Mouse (Mus musculus) lung, embryonic 14.5 days (tissue): ENCODE data around the gene Defb36. TPM values are rescaled to one million over a fixed set of nuclear protein-coding genes. Genes with fewer than 3 reads are reported as not detected.

Experiments used
- ATAC-seq: fragments of 200-750 bp; cut with Nextera tagmentation; 2 replicates; pipeline ENCODE4 v1.8.0; 2017; ENCODE audit warnings: mild to moderate bottlenecking, moderate TSS enrichment, moderate library complexity; ENCODE audit not compliant: insufficient read depth
- DNase-seq: peaks from one replicate; pipeline ENCODE4 v3.0.0-alpha.2; 2015
- H3K27ac ChIP-seq: fragments of 300-500 bp; sonication (generic); 2 replicates; pipeline ENCODE4 v1.5.1; 2014; ENCODE audit warnings: low read depth, mild to moderate bottlenecking, moderate library complexity
- H3K27me3 ChIP-seq: fragments of 300-500 bp; sonication (generic); 2 replicates; pipeline ENCODE4 v1.6.1; 2014; ENCODE audit warnings: low read length, control low read depth; ENCODE audit not compliant: insufficient read depth
- H3K36me3 ChIP-seq: fragments of 300-500 bp; sonication (generic); 2 replicates; pipeline ENCODE4 v1.6.1; 2014; ENCODE audit warnings: control low read depth; ENCODE audit not compliant: insufficient read depth
- H3K4me1 ChIP-seq: fragments of 300-500 bp; sonication (generic); 2 replicates; pipeline ENCODE4 v1.6.1; 2014; ENCODE audit warnings: antibody characterized with exemption, control low read depth; ENCODE audit not compliant: insufficient read depth
- H3K4me2 ChIP-seq: fragments of 300-500 bp; sonication (generic); 2 replicates; pipeline ENCODE4 v1.6.1; 2014; ENCODE audit warnings: mild to moderate bottlenecking
- H3K4me3 ChIP-seq: fragments of 300-500 bp; sonication (generic); 2 replicates; pipeline ENCODE4 v1.5.1; 2014; ENCODE audit warnings: low read depth, low read length
- H3K9ac ChIP-seq: fragments of 300-500 bp; sonication (generic); 2 replicates; pipeline ENCODE4 v1.6.1; 2014
- H3K9me3 ChIP-seq: fragments of 300-500 bp; sonication (generic); 2 replicates; pipeline ENCODE4 v1.6.1; 2016; ENCODE audit warnings: low read depth, low read length, control low read depth
- CTCF ChIP-seq: IDR thresholded peaks from 2 replicates; pipeline ENCODE4 v1.5.1; 2016; ENCODE audit warnings: antibody characterized with exemption, low read depth
- WGBS: fragments of 180-500 bp; shearing (Covaris S2); extraction: QIAGEN DNeasy Blood & Tissue Kit; methylation state at CpG from one replicate; pipeline ENCODE4 v1.1.7; 2014; 5-methylcytosine and 5-hydroxymethylcytosine counted together
- polyA plus RNA-seq: library from polyadenylated mRNA; unstranded; fragments of >200 nt; fragmentation: Nextera tagmentation; extraction: Ambion mirVana; gene quantifications from 2 replicates; pipeline ENCODE4 v1.2.1, GENCODE M21; 2014

The Defb36 gene
- polyA plus RNA-seq, 1 experiment from 2014 or later = not detected

DNA sequence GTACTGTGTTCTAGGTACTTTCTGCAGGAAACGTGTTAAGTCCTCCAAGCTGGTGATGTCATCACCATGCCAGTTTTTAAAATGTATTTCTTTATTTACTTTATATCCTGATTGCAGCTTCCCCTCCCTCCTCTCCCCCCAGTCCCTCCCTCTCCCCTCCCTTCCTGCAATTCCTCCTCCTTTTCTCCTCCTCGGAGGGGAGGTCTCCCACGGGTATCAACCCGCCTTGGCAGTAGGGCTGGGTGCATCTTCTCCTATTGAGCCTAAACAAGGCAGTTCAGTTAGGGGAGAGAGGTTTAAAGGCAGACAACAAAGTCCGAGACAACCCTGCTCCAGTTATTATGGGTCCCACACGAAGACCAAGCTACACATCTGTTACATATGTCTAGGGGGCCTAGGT, 34.7 kb downstream of the Defb36 start:
- no peak for ATAC-seq
- WGBS = 58% methylated on average over 6 of the region's 6 CpGs
- peak overlapping the region; percentile 48; the same call in 1 of the 2 replicates for H3K27ac ChIP-seq

DNA sequence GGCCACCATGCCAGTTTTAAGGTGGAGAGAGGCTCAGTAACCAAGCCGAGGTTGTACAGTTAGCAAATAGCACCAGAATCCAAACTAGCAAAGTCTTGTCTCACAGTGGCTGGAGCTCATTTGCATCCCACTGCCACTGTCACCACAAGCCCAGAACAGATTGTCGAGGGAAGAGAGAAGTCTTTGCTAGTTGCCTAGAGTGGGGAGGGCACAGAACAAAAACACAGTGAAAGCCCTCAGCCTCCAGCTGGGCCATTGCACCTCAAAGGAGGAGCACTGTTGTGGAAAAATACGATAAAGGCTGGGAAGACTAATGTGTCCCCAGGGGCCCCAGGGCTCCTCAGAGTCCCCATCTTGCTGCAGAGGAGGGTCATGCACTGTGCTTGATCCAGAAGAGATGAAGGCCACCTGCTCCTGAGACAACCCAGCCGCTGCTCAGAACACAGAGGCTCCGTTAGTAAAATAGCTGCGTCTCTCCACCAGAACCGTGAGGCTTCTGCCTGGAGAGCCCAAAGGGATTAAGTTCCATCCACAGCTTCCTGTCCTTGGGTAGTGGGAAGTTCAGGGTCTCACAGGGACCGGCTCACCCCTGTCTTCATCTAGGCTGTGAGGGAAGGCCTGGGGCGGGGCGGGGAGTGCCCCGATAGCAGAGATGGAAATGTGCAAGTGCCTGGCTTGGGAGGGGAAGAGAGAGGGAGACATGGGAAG, 35.4 kb downstream of the Defb36 start:
- Histone ChIP-seq H3K9me3 (no peaks in the 10 kb centered on the region), H3K4me3 (no peak overlapping the region), H3K27ac (peak overlapping the region; percentile 48), H3K9ac (no peak overlapping the region), H3K27me3 (no peaks in the 10 kb centered on the region), H3K4me1 (peaks cover 11% of the 10 kb centered on the region), H3K36me3 (no peaks in the 10 kb centered on the region), H3K4me2 (no peak overlapping the region)
- DNase-seq (peak; percentile 58), ATAC-seq (0 out of 2 replicates have a peak, but pooled peaks have one; percentile 10)
- 22% methylated on average over 11 of the region's 11 CpGs for WGBS
- TF ChIP-seq CTCF = no peak

More for the DNA sequence above, 34.7 kb downstream of the Defb36 start:
- no peak overlapping the region for H3K9ac ChIP-seq
- no peak overlapping the region for H3K4me3 ChIP-seq
- H3K9me3 ChIP-seq = no peaks in the 10 kb centered on the region
- H3K4me2 ChIP-seq = no peak overlapping the region
- no peaks in the 10 kb centered on the region for H3K27me3 ChIP-seq
- no peaks in the 10 kb centered on the region for H3K36me3 ChIP-seq
- TF ChIP-seq CTCF = no peak
- no peak for DNase-seq
- H3K4me1 ChIP-seq = peaks cover 11% of the 10 kb centered on the region

DNA sequence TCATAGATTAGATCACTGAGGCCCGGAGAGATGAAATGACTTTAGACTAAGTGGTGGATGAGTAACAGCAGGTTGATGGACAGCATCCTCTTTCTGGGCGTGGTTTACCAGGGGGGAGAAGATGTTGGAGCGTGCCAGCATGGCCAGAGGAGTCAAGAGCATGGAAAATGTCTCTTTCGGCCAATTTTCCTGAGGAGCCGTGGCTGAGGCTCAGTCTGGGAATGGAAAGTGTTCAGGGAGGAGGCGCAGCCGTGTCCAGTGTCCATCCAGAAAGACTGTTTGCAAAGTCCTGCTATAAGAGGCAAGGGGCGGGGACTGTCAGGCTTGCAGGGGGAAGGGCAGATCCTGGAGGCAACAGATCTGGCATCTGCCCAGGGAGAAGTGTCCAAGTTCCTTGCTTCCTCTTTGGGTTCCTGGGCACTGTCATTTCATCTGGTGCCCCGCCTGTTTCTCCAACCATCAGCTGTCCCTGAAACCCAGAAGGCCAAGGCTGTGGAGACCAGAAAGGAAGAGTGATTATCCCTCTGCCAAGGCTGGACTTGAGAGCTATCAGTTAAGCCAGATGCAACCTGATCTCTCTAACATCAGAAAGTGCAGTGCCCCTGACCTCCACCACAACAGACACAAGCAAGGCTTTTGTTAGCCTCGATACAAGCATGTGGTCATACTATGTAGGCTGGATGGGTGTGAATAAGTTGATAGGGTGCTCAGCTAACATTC, 48.9 kb downstream of the Defb36 start:
- no peaks in the 10 kb centered on the region for H3K36me3 ChIP-seq
- no peak overlapping the region for H3K27ac ChIP-seq
- H3K4me3 ChIP-seq = no peak overlapping the region
- peak; percentile 65 for ATAC-seq
- DNase-seq = peak; percentile 76
- 36% methylated on average over 10 of the region's 10 CpGs for WGBS
- H3K4me2 ChIP-seq = no peak overlapping the region
- H3K9ac ChIP-seq = no peak overlapping the region
- no peaks in the 10 kb centered on the region for H3K9me3 ChIP-seq
- TF ChIP-seq CTCF = no peak
- H3K27me3 ChIP-seq = no peaks in the 10 kb centered on the region
- H3K4me1 ChIP-seq = no peaks in the 10 kb centered on the region

DNA sequence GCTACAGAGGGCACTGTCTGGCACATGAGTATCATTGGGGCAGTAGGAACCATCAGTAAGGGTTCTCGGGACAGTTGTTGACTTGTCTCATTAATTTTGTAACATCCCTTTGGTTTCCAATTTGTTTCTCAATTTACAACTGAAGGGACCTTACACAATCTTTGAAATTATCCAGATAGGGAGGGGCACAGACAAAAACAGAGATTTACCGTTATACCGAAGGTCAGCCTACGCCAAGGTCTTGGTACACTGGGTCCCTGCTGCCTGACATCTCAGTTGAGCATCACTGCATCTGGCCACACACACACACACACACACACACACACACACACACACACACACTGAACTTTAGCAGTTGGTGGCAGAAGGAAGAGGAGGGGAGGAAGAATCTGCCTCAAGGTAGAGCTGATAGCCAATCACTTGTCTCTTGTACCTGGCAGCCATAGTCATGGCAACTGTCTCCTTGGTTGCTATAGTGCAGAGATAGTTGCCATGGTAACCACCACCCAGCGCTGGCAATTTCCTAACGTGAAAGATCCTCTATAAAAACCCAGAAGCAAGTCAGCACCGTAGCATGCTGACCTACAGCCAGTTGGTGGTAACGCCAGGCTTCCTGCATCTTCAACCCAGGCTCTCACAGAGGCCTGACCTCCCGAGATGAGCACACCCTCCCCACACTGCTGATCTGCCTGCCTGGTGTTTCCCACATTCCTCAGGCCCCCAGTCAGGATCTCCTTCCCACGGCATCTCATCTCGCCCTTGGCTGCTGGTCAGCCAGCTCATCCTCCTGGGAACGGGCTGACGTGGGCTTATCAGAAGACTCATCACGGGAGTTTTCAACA, 50.0 kb downstream of the Defb36 start:
- WGBS = 33% methylated on average over 14 of the region's 14 CpGs
- ATAC-seq (no peak), DNase-seq (peak; percentile 48)
- H3K4me3 ChIP-seq = no peak overlapping the region
- no peak overlapping the region for H3K27ac ChIP-seq
- H3K36me3 ChIP-seq = no peaks in the 10 kb centered on the region
- H3K4me2 ChIP-seq = no peak overlapping the region
- no peak overlapping the region for H3K9ac ChIP-seq
- H3K4me1 ChIP-seq = no peaks in the 10 kb centered on the region
- no peaks in the 10 kb centered on the region for H3K9me3 ChIP-seq
- TF ChIP-seq CTCF = no peak
- H3K27me3 ChIP-seq = no peaks in the 10 kb centered on the region

DNA sequence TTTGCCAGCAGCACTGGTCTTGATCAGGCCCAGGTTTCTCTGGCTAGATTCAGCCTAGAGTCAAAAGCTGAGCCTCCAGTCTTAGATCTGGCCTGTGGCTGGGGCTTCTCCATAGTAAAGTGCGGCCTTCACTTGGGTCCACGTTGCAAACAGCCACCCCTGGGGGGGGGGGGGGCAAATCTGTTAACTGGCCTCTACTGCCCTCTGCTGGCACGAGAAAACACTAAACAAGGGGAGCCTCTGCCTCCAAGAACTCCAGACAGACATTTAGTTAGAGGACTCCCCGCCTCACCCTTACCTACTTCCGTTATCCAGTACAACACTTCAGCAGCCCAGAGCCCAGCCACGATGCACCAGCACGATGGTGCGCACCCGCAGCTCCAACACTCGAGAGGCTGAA, 53.3 kb downstream of the Defb36 start:
- no peak for ATAC-seq
- no peaks in the 10 kb centered on the region for H3K9me3 ChIP-seq

DNA sequence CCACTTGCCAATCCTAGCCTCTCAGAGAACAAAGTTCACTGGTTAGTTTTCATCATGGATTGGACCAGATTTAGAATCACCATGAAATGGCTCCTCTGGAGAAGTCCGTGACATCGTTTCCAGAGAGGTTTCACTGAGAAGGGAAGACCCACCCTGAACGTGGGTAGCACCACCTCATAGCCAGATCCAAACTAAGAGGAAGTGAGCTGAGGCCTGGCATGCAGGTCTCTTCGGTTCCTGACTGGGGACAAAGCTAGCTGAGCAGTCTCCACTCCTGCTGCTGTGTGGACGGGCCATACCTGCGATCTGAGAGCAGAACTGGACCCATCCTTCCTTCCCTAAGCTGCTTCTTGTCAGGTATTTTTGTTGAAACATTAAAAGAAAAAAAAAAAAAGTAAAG, 57.0 kb downstream of the Defb36 start:
- ATAC-seq = no peak
- no peak for DNase-seq
- Histone ChIP-seq H3K9ac (no peak overlapping the region), H3K4me1 (no peaks in the 10 kb centered on the region), H3K9me3 (no peaks in the 10 kb centered on the region), H3K27me3 (no peaks in the 10 kb centered on the region), H3K36me3 (no peaks in the 10 kb centered on the region), H3K27ac (no peak overlapping the region), H3K4me3 (no peak overlapping the region), H3K4me2 (no peak overlapping the region)
- WGBS = 75% methylated on average over 6 of the region's 6 CpGs
- TF ChIP-seq CTCF = no peak

More for the DNA sequence above, 53.3 kb downstream of the Defb36 start:
- Histone ChIP-seq H3K4me2 (no peak overlapping the region), H3K36me3 (no peaks in the 10 kb centered on the region), H3K27me3 (no peaks in the 10 kb centered on the region), H3K4me1 (no peaks in the 10 kb centered on the region), H3K4me3 (no peak overlapping the region), H3K27ac (no peak overlapping the region), H3K9ac (no peak overlapping the region)
- peak; percentile 57 for TF ChIP-seq CTCF
- DNase-seq = peak; percentile 67
- 62% methylated on average over 10 of the region's 10 CpGs for WGBS

Other genes starting within 250 kb of the Defb36 start
- 0.26 TPM in 1 of 2 replicates, not detected in the other for gene Nrsn2, start 227.7 kb upstream of the Defb36 start, polyA plus RNA-seq
- gene Sox12, start 206.3 kb upstream of the Defb36 start, polyA plus RNA-seq = 17.2 and 19.4 TPM in 2 replicates
- gene Zcchc3, start 189.3 kb upstream of the Defb36 start, polyA plus RNA-seq = 38.6 and 42.3 TPM in 2 replicates
- gene 6820408C15Rik, start 188.7 kb upstream of the Defb36 start, polyA plus RNA-seq = 0.53 and 1.3 TPM in 2 replicates
- gene Defb23, start 139.7 kb upstream of the Defb36 start, polyA plus RNA-seq = not detected in 2 replicates
- gene Defb20, start 127.3 kb upstream of the Defb36 start, polyA plus RNA-seq = not detected in 2 replicates
- gene Defb22, start 114.2 kb upstream of the Defb36 start, polyA plus RNA-seq = not detected in 2 replicates
- gene Defb26, start 92.6 kb upstream of the Defb36 start, polyA plus RNA-seq = not detected in 2 replicates
- gene Defb28, start 86.1 kb upstream of the Defb36 start, polyA plus RNA-seq = not detected in 2 replicates
- not detected in 2 replicates for gene Defb29, start 64.2 kb upstream of the Defb36 start, polyA plus RNA-seq
- gene Gm17416, start 35.0 kb upstream of the Defb36 start, polyA plus RNA-seq = not detected in 2 replicates
- gene Defb21, start 31.6 kb upstream of the Defb36 start, polyA plus RNA-seq = not detected in 2 replicates
- not detected in 2 replicates for gene Defb19, start 24.0 kb upstream of the Defb36 start, polyA plus RNA-seq
- gene Defb45, start 4.9 kb upstream of the Defb36 start, polyA plus RNA-seq = not detected in 2 replicates
- gene Defb25, start 18.7 kb downstream of the Defb36 start, polyA plus RNA-seq = 0.86 and 1.5 TPM in 2 replicates
- 6.2 TPM in 2 replicates for gene Rem1, start 22.6 kb downstream of the Defb36 start, polyA plus RNA-seq
- gene H13, start 65.1 kb downstream of the Defb36 start, polyA plus RNA-seq = 97.6 and 98.1 TPM in 2 replicates
- 28.5 and 32.7 TPM in 2 replicates for gene Mcts2, start 82.7 kb downstream of the Defb36 start, polyA plus RNA-seq
- 122 and 123 TPM in 2 replicates for gene Id1, start 131.9 kb downstream of the Defb36 start, polyA plus RNA-seq
- gene Cox4i2, start 149.8 kb downstream of the Defb36 start, polyA plus RNA-seq = 51.4 and 59.6 TPM in 2 replicates
- 102 and 103 TPM in 2 replicates for gene Bcl2l1, start 227.4 kb downstream of the Defb36 start, polyA plus RNA-seq
- 126 and 128 TPM in 2 replicates for gene Tpx2, start 243.6 kb downstream of the Defb36 start, polyA plus RNA-seq